Comparison of ENCODE assay signal across 16 mouse cellular contexts in the genomic region with DNA sequence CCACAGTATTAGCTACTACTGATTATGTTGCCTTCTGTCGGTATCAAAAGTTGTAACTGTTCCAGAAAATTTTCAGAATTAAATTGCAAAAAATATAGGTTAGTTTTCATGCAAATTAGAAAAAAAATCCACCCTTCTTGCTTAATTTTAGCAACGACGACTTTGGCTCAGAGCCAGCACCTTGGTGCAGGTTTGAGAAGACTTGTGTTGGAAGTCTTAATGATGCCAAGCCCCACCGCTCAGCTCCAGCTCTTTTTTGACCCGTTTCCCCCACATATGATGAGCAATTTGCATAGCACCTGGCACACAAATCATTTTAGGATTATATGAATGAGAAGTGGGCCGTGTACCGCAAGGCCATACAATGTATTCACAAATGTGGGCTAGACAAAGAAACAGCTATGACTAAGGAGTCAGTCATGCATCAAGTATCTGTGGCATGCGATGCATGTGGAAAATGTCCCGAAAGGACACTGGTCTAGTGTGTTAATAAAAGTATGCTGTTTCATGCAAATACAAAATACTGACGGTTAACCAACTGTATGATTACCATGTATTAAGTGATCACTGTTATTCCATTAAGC. TPM values are rescaled to one million over a fixed set of nuclear protein-coding genes. Genes with fewer than 3 reads are reported as not detected.
DNase-seq lines count a peak whose midpoint lies in the region; ATAC-seq and TF ChIP-seq lines count a peak whose summit lies in the region.
"Had no signal": no experiment of that assay in that cellular context is flagged by ENCODE, and none has a peak within 500 bp of the region (broad histone marks: within the 10 kb centered on the region; RNA-seq: fewer than 3 reads in every experiment).

No protein-coding gene starts in this region.

- no peaks in the 10 kb centered on the region for H3K9me3 ChIP-seq in kidney, embryonic 15.5 days (replicated peaks)
- no peaks in the 10 kb centered on the region for H3K9me3 ChIP-seq in neural tube, embryonic 13.5 days

- no peak for TF ChIP-seq POLR2A in cerebellum, adult 2 months (IDR thresholded peaks at IDR 0.05; ENCODE audit: borderline replicate concordance, insufficient read depth, low read length)
- no peak for TF ChIP-seq POLR2A in kidney, adult 2 months (IDR thresholded peaks at IDR 0.05; ENCODE audit: low read depth, low read length)

- peaks cover 17% of the 10 kb centered on the region for H3K4me1 ChIP-seq in cerebellum, adult 2 months (ENCODE audit: control insufficient read depth, insufficient read depth, low read length)
- H3K4me1 ChIP-seq in kidney, adult 2 months (ENCODE audit: control insufficient read depth, insufficient read depth, low read length) = no peaks in the 10 kb centered on the region
- peaks cover 4% of the 10 kb centered on the region; the same call in 1 of the 2 replicates for H3K4me1 ChIP-seq in kidney, embryonic 15.5 days
- peaks cover 28% of the 10 kb centered on the region for H3K4me1 ChIP-seq in neural tube, embryonic 13.5 days (replicated peaks)

- WGBS in cerebellum, adult 2 months = 30% methylated on average over 10 of the region's 10 CpGs
- WGBS in kidney, adult 2 months = 41% methylated on average over 10 of the region's 10 CpGs
- WGBS in kidney, embryonic 15.5 days = 73% methylated on average over 10 of the region's 10 CpGs
- 49% methylated on average over 10 of the region's 10 CpGs for WGBS in neural tube, embryonic 13.5 days

- no peak overlapping the region for H3K4me2 ChIP-seq in kidney, embryonic 15.5 days
- 0 out of 2 replicates have a peak overlapping the region, but pooled peaks have one; percentile 9 for H3K4me2 ChIP-seq in neural tube, embryonic 13.5 days

- H3K36me3 ChIP-seq in kidney, adult 2 months (ENCODE audit: control insufficient read depth, insufficient read depth, low read length) = peaks cover 4% of the 10 kb centered on the region; the same call in 1 of the 2 replicates
- peaks cover 31% of the 10 kb centered on the region for H3K36me3 ChIP-seq in kidney, embryonic 15.5 days
- H3K36me3 ChIP-seq in neural tube, embryonic 13.5 days = 0 out of 2 replicates have a peak, but pooled peaks cover 3% of the 10 kb centered on the region

- DNase-seq in cerebellum, adult 2 months = peak; percentile 41 to 50
- no peak for DNase-seq in cerebellum, adult 11-12 months
- DNase-seq in kidney, adult 2 months = peak; percentile 28
- peak; percentile 44 for DNase-seq in cerebellum, adult 9-11 months
- DNase-seq in thymus, postnatal 10 days (ENCODE audit: low spot score in 2 of 2) = no peak
- DNase-seq in adrenal gland, postnatal 10 days = no peak
- DNase-seq: adrenal gland, postnatal 14 days; left cerebral cortex, postnatal 4 days had no signal

- H3K4me3 ChIP-seq in cerebellum, adult 2 months (replicated peaks; ENCODE audit: insufficient read depth, low read depth, low read length) = no peak overlapping the region
- no peak overlapping the region for H3K4me3 ChIP-seq in kidney, adult 2 months (ENCODE audit: insufficient read depth, low read depth, low read length)
- no peak overlapping the region for H3K4me3 ChIP-seq in kidney, embryonic 15.5 days (replicated peaks)
- no peak overlapping the region for H3K4me3 ChIP-seq in neural tube, embryonic 13.5 days

- H3K9ac ChIP-seq in kidney, embryonic 15.5 days = no peak overlapping the region
- H3K9ac ChIP-seq in neural tube, embryonic 13.5 days = no peak overlapping the region

- no peak overlapping the region for H3K27ac ChIP-seq in cerebellum, adult 2 months (ENCODE audit: insufficient read depth, low read length)
- H3K27ac ChIP-seq in kidney, adult 2 months (ENCODE audit: insufficient read depth, low read depth, low read length) = no peak overlapping the region
- no peak overlapping the region for H3K27ac ChIP-seq in kidney, embryonic 15.5 days
- no peak overlapping the region for H3K27ac ChIP-seq in neural tube, embryonic 13.5 days (replicated peaks)
- H3K27ac ChIP-seq: stomach, postnatal 0 days had no signal

- no peaks in the 10 kb centered on the region for H3K27me3 ChIP-seq in cerebellum, adult 2 months (ENCODE audit: control insufficient read depth, insufficient read depth, low read length)
- H3K27me3 ChIP-seq in kidney, adult 2 months (replicated peaks; ENCODE audit: control insufficient read depth, insufficient read depth, low read length) = no peaks in the 10 kb centered on the region
- no peaks in the 10 kb centered on the region for H3K27me3 ChIP-seq in kidney, embryonic 15.5 days
- H3K27me3 ChIP-seq in neural tube, embryonic 13.5 days = no peaks in the 10 kb centered on the region

- no peak for ATAC-seq in kidney, embryonic 15.5 days (replicated peaks; ENCODE audit: low FRiP score)
- ATAC-seq in neural tube, embryonic 13.5 days (ENCODE audit: low read depth) = no peak

- TF ChIP-seq CTCF in cerebellum, adult 2 months (IDR thresholded peaks at IDR 0.05; ENCODE audit: borderline replicate concordance, insufficient read depth, low read depth, low read length) = no peak
- TF ChIP-seq CTCF in kidney, adult 2 months (conservative IDR thresholded peaks at IDR 0.05; ENCODE audit: insufficient read depth, insufficient read length, low read depth, low read length) = no peak

RNA-seq across cellular contexts. Expression of a gene that starts 4.4 kb away (rescaled TPM):
- polyA plus RNA-seq in cerebellum, adult 2 months (2012; rRNA removed) = 44.9 and 45.0 TPM in 2 replicates
- polyA plus RNA-seq in kidney, adult 2 months (2012; rRNA removed) = 63.4 and 72.4 TPM in 2 replicates
- 31.4 and 32.5 TPM in 2 replicates for polyA plus RNA-seq in kidney, embryonic 15.5 days (2015; fragmentation: Nextera tagmentation; extraction: Ambion mirVana)
- 17.1 and 23.9 TPM in 2 replicates for polyA plus RNA-seq in neural tube, embryonic 13.5 days (2015; fragmentation: Nextera tagmentation; extraction: Ambion mirVana)
- 10 to 100 TPM; 23.6 to 25.3 TPM for total RNA-seq in adrenal gland, postnatal 10 days (2021)

RNA-seq across cellular contexts. Expression of a gene that starts 31.5 kb away (rescaled TPM):
- polyA plus RNA-seq in cerebellum, adult 2 months (2012; rRNA removed) = 0.22 and 0.49 TPM in 2 replicates
- not detected in 2 replicates for polyA plus RNA-seq in kidney, adult 2 months (2012; rRNA removed)
- polyA plus RNA-seq in kidney, embryonic 15.5 days (2015; fragmentation: Nextera tagmentation; extraction: Ambion mirVana) = not detected in 2 replicates
- polyA plus RNA-seq in neural tube, embryonic 13.5 days (2015; fragmentation: Nextera tagmentation; extraction: Ambion mirVana) = not detected in 2 replicates
- total RNA-seq in adrenal gland, postnatal 10 days (2021) = not detected
- total RNA-seq: adrenal gland, postnatal 14 days; left cerebral cortex, postnatal 4 days; megakaryocyte, adult 5-6 weeks had no signal
- polyA plus RNA-seq: intestine, embryonic 14.5 days; liver, embryonic 16.5 days; neural tube, embryonic 11.5 days; small intestine, adult 2 months; stomach, postnatal 0 days had no signal

RNA-seq across cellular contexts. Expression of a gene that starts 48.9 kb away (rescaled TPM):
- 9.0 and 9.2 TPM in 2 replicates for polyA plus RNA-seq in cerebellum, adult 2 months (2012; rRNA removed)
- polyA plus RNA-seq in kidney, adult 2 months (2012; rRNA removed) = 4.7 and 6.6 TPM in 2 replicates
- 31.5 and 33.2 TPM in 2 replicates for polyA plus RNA-seq in kidney, embryonic 15.5 days (2015; fragmentation: Nextera tagmentation; extraction: Ambion mirVana)
- polyA plus RNA-seq in neural tube, embryonic 13.5 days (2015; fragmentation: Nextera tagmentation; extraction: Ambion mirVana) = 19.1 and 20.3 TPM in 2 replicates
- 10 to 100 TPM; 14.9 to 16.7 TPM for total RNA-seq in adrenal gland, postnatal 10 days (2021)

Comparison
In these comparisons a context has a peak if more than half of its experiments do, and no peak if none do; other contexts are left out.
1. DNase-seq: peak in cerebellum, adult 2 months (2 of 2), kidney, adult 2 months (single experiment) and cerebellum, adult 9-11 months (single experiment); none in cerebellum, adult 11-12 months (single experiment), thymus, postnatal 10 days (0 of 2) and adrenal gland, postnatal 10 days (single experiment).